Mouse (Mus musculus) heart, adult 2 months (tissue): ENCODE measurements at regions not wholly inside any gene's neighbourhood (a gene's known extent, or its start where the extent isn't known, plus 50 kb on each side); places are given as distances from the start of the nearest gene placed in this dataset.
"Not testable (repeated sequence)": the region's sequence is repeated elsewhere in the genome, so short reads cannot be mapped to it uniquely, and the experiment has no call there.

Experiments
- DNase-seq, 2 experiments: peaks; one replicate each; pipeline ENCODE4 v3.0.0; 2021
- H3K27ac ChIP-seq: fragments of 200-600 bp; 2 replicates; pipeline ENCODE4 v1.8.1; 2022
- H3K27me3 ChIP-seq: fragments of 200-500 bp; 2 replicates; pipeline ENCODE4 v1.6.1; 2012; ENCODE audit warnings: mild to moderate bottlenecking, low read length, inconsistent platforms, mixed read lengths; ENCODE audit not compliant: control insufficient read depth, insufficient read depth
- H3K36me3 ChIP-seq: fragments of 200-500 bp; 2 replicates; pipeline ENCODE4 v1.6.1; 2012; ENCODE audit warnings: low read length, inconsistent platforms; ENCODE audit not compliant: control insufficient read depth, insufficient read depth
- H3K4me1 ChIP-seq: fragments of 200-500 bp; 2 replicates; pipeline ENCODE4 v1.6.1; 2011; ENCODE audit warnings: low read length; ENCODE audit not compliant: control insufficient read depth, insufficient read depth
- H3K4me3 ChIP-seq: fragments of 200-600 bp; 2 replicates; pipeline ENCODE4 v1.8.1; 2022
- H3K79me2 ChIP-seq: fragments of 200-500 bp; replicated peaks from 2 replicates; pipeline ENCODE4 v1.6.1; 2012; ENCODE audit warnings: mild to moderate bottlenecking, inconsistent platforms, low read length, moderate library complexity, mixed read lengths; ENCODE audit not compliant: control insufficient read depth, insufficient read depth
- H3K9ac ChIP-seq: fragments of 200-500 bp; 2 replicates; pipeline ENCODE4 v1.6.1; 2012; ENCODE audit warnings: low read depth, mild to moderate bottlenecking, control low read depth, inconsistent platforms, low read length, mixed read lengths
- CTCF ChIP-seq: fragments of 200-600 bp; IDR thresholded peaks from 2 replicates; pipeline ENCODE4 v1.8.1; 2022; ENCODE audit warnings: antibody characterized with exemption, mild to moderate bottlenecking, moderate library complexity
- EP300 ChIP-seq: fragments of 200-500 bp; IDR thresholded peaks from 2 replicates; pipeline ENCODE4 v1.6.1; 2011; ENCODE audit warnings: low read depth, low read length, control low read depth; ENCODE audit not compliant: insufficient read depth
- POLR2A ChIP-seq: fragments of 200-500 bp; IDR thresholded peaks from 2 replicates; pipeline ENCODE4 v1.6.1; 2011; ENCODE audit warnings: mild to moderate bottlenecking, low read depth, low read length, control low read depth; ENCODE audit not compliant: insufficient read depth
- WGBS: fragments of 180-500 bp; shearing (Covaris S2); methylation state at CpG from one replicate; pipeline ENCODE4 v1.1.7; 2018; 5-methylcytosine and 5-hydroxymethylcytosine counted together
- intact Hi-C: fragments of 180-260 bp; cut with DNase I; formaldehyde crosslinking; loops from one replicate; pipeline ENCODE4 v1.15.1; 2025

DNA sequence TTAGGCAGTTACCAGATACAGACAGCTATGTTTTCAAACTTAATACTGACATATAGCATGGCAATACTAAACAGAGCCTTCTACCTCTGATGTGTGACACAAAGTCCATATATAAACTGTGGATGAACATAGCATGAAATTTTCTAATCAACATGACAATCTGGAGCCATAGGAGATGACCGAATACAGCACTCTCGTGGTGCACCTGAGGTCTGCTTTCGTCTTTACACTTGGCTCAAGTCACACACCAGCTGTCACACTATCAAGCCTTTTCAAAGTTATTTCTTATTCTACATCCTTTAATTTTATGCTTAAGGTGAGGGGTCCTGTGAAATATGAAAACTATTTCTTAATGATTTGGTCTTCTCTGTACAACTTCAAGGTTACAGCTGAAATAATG is 120.1 kb upstream of the Kcnj3 start:
- H3K36me3 ChIP-seq, result no peaks in the 10 kb centered on the region
- intact Hi-C loops, result no loop called here
- WGBS, result 81% methylated on average over 3 of the region's 3 CpGs

DNA sequence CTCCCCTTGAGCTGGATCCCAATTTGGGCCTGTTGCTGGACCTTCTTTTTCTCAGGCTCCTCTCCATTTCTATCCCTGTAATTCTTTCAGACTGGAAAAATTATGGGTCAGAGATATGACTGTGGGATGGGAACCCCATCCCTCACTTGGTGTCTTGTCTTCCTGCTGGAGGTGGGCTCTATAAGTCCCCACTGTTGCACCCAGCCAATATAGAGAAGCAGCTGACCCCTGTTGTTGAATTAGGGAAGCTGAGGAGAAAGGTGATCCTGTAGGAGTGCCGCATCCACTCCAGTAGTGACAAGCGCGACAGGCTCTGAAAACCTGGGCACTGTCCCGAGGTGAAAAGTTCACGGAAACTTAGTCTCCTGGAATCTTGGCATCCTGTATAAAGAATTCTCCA is 81.7 kb upstream of the Kcnj3 start:
- intact Hi-C loops, H3K4me3 ChIP-seq, H3K36me3 ChIP-seq, H3K4me1 ChIP-seq, H3K27me3 ChIP-seq, H3K79me2 ChIP-seq, DNase-seq, H3K27ac ChIP-seq, H3K9ac ChIP-seq: not testable (repeated sequence)
- 53% methylated on average over 5 of the region's 5 CpGs for WGBS

More for the DNA sequence above, 120.1 kb upstream of the Kcnj3 start:
- no peak overlapping the region for H3K4me3 ChIP-seq
- TF ChIP-seq POLR2A (no peak), EP300 (no peak), CTCF (no peak)
- H3K9ac ChIP-seq, result no peak overlapping the region
- no peak overlapping the region for H3K27ac ChIP-seq
- DNase-seq, result no peak
- H3K79me2 ChIP-seq, result no peaks in the 10 kb centered on the region
- H3K27me3 ChIP-seq, result no peaks in the 10 kb centered on the region
- H3K4me1 ChIP-seq, result no peaks in the 10 kb centered on the region
